Mouse (Mus musculus): ENCODE measurements around the gene Lcp2. TPM values are rescaled to one million over a fixed set of nuclear protein-coding genes. Genes with fewer than 3 reads are reported as not detected.
"Not testable (repeated sequence)": the region's sequence is repeated elsewhere in the genome, so short reads cannot be mapped to it uniquely, and the experiment has no call there.

Gene Lcp2
- polyA plus RNA-seq, 1 experiment from 2014 or later: 7.2 TPM

- Histone ChIP-seq H3K9ac (no peak overlapping the region), H3K4me1 (peaks cover 5% of the 10 kb centered on the region), H3K27ac (no peak overlapping the region), H3K4me3 (no peak overlapping the region), H3K4me2 (no peak overlapping the region), H3K9me3 (no peaks in the 10 kb centered on the region), H3K36me3 (no peaks in the 10 kb centered on the region), H3K27me3 (no peaks in the 10 kb centered on the region)
- 93% methylated on average over 1 of the region's 1 CpGs for WGBS
- ATAC-seq (ENCODE audit: insufficient number of reproducible peaks, low FRiP score, low TSS enrichment, low read depth): no peak
These were observed 62.5 kb downstream of the Lcp2 start for GRCm38 (mm10) chr11:34109260-34109659.

DNA sequence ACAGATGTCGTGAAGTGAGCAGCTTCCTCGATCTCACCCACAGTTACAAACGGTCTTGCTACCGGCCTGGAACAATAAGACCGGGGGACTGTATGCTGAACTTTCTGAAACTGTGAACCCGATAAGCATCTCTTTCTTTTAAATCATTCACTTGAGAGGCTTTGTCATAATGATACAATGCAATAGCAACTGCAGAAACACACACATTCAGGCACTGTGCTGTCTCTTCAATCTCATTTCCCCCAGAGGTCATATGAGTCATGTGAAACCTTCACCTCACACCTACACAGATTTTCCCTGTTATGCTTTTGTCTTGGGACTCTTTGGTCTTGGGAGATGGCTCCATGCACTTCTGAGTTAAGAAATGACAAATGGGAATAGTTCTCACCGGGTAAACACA, 65.2 kb downstream of the Lcp2 start:
- H3K27ac ChIP-seq: no peak overlapping the region
- H3K9ac ChIP-seq: no peak overlapping the region
- no peak overlapping the region for H3K4me3 ChIP-seq
- H3K4me1 ChIP-seq: no peaks in the 10 kb centered on the region
- 63% methylated on average over 7 of the region's 7 CpGs for WGBS
- H3K4me2 ChIP-seq: no peak overlapping the region
- no peak for ATAC-seq (ENCODE audit: insufficient number of reproducible peaks, low FRiP score, low TSS enrichment, low read depth)
- no peaks in the 10 kb centered on the region for H3K9me3 ChIP-seq
- no peaks in the 10 kb centered on the region for H3K27me3 ChIP-seq
- H3K36me3 ChIP-seq: no peaks in the 10 kb centered on the region

- WGBS: 48% methylated on average over 4 of the region's 4 CpGs
- no peak for ATAC-seq (ENCODE audit: insufficient number of reproducible peaks, low FRiP score, low TSS enrichment, low read depth)
These were observed 66.2 kb downstream of the Lcp2 start for GRCm38 (mm10) chr11:34112781-34113380.

GRCm38 (mm10) chr11:34113760-34114159, 67.0 kb downstream of the Lcp2 start:
- H3K4me1 ChIP-seq: no peaks in the 10 kb centered on the region
- H3K9ac ChIP-seq: no peak overlapping the region
- no peaks in the 10 kb centered on the region for H3K36me3 ChIP-seq
- H3K27me3 ChIP-seq: no peaks in the 10 kb centered on the region
- H3K4me3 ChIP-seq: no peak overlapping the region
- no peak for ATAC-seq (ENCODE audit: insufficient number of reproducible peaks, low FRiP score, low TSS enrichment, low read depth)
- 63% methylated on average over 2 of the region's 2 CpGs for WGBS
- H3K9me3 ChIP-seq: no peaks in the 10 kb centered on the region
- no peak overlapping the region for H3K4me2 ChIP-seq
- no peak overlapping the region for H3K27ac ChIP-seq

More at GRCm38 (mm10) chr11:34112781-34113380, 66.2 kb downstream of the Lcp2 start:
- H3K27me3 ChIP-seq: no peaks in the 10 kb centered on the region
- no peak overlapping the region for H3K27ac ChIP-seq
- no peaks in the 10 kb centered on the region for H3K9me3 ChIP-seq
- no peaks in the 10 kb centered on the region for H3K36me3 ChIP-seq
- H3K4me1 ChIP-seq: no peaks in the 10 kb centered on the region
- H3K4me2 ChIP-seq: no peak overlapping the region
- H3K4me3 ChIP-seq: no peak overlapping the region
- H3K9ac ChIP-seq: no peak overlapping the region

- H3K9me3 ChIP-seq: no peaks in the 10 kb centered on the region
- H3K27ac ChIP-seq: no peak overlapping the region
- H3K4me2 ChIP-seq: no peak overlapping the region
- 49% methylated on average over 2 of the region's 2 CpGs for WGBS
- no peaks in the 10 kb centered on the region for H3K36me3 ChIP-seq
- ATAC-seq (ENCODE audit: insufficient number of reproducible peaks, low FRiP score, low TSS enrichment, low read depth): no peak
- H3K27me3 ChIP-seq: no peaks in the 10 kb centered on the region
- no peak overlapping the region for H3K9ac ChIP-seq
- H3K4me1 ChIP-seq: no peaks in the 10 kb centered on the region
- no peak overlapping the region for H3K4me3 ChIP-seq
These were observed 69.9 kb downstream of the Lcp2 start for GRCm38 (mm10) chr11:34116572-34117135.

GRCm38 (mm10) chr11:34117581-34117980, 70.9 kb downstream of the Lcp2 start:
- 78% methylated on average over 3 of the region's 3 CpGs for WGBS
- Histone ChIP-seq H3K4me1 (no peaks in the 10 kb centered on the region), H3K9me3 (no peaks in the 10 kb centered on the region), H3K27me3 (no peaks in the 10 kb centered on the region), H3K27ac (no peak overlapping the region), H3K36me3 (no peaks in the 10 kb centered on the region), H3K4me2 (no peak overlapping the region), H3K4me3 (no peak overlapping the region), H3K9ac (no peak overlapping the region)
- ATAC-seq (ENCODE audit: insufficient number of reproducible peaks, low FRiP score, low TSS enrichment, low read depth): no peak

DNA sequence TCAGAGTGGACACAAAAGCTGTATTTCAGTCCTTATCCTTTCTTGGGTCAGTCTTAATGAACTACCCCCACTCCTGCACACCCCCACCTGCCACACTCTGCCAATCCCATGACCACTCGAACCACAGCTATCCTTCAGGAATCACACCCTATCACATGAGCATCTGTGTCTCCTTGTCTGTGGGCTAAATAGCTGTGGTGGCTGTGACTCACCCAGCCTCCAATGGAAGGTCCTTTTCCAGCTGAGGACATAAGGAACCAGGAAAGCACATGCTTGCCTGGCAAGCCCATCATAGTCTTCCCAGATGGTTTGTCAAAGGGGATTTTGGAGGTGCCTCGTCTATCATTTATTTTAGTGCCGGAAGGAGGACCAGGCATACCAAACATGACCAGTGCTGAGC, 71.6 kb downstream of the Lcp2 start:
- no peaks in the 10 kb centered on the region for H3K36me3 ChIP-seq
- H3K9ac ChIP-seq: no peak overlapping the region
- WGBS: 66% methylated on average over 3 of the region's 3 CpGs
- no peaks in the 10 kb centered on the region for H3K4me1 ChIP-seq
- no peak for ATAC-seq (ENCODE audit: insufficient number of reproducible peaks, low FRiP score, low TSS enrichment, low read depth)
- no peak overlapping the region for H3K4me2 ChIP-seq
- H3K9me3 ChIP-seq: no peaks in the 10 kb centered on the region
- H3K4me3 ChIP-seq: no peak overlapping the region
- H3K27me3 ChIP-seq: no peaks in the 10 kb centered on the region
- H3K27ac ChIP-seq: no peak overlapping the region

DNA sequence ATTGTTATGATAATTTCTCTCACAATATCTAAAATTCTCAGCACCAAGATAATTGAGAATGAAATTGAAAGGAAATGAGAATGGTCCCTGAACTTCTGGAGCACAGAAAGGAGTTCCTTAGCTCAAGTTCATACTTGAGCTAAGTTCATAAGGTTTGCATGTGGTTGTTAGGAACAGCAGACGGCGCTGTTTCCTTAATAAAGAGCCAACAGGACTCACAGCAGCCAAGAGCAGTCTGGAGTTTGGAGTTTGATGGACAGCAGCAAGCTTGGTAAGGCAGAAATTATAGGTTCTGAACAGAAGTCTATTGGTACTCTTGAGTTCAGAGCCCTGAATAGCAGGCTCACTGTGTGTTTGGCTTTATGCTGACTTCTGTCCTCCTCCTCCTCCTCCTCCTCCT, 76.4 kb downstream of the Lcp2 start:
- no peaks in the 10 kb centered on the region for H3K27me3 ChIP-seq
- no peak for ATAC-seq (ENCODE audit: insufficient number of reproducible peaks, low FRiP score, low TSS enrichment, low read depth)

DNA sequence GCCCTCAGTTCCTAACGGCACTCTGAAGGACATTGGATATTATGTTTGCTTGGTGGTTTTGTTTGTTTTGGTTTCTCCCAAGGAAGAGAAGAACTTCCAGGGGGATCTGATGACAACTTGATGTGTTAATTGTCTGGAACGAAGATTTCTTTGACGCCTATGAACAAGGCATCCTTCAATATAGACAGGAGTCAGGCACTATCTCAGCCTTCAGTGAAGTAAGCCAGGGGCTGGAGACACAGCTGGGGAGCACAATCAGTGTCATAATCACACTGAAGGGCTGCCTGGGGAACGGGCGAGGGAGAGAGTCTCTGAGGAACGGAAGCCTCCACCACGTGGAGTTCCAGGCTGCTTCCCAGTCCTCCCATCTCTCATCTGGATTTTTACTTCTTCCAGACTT, 78.1 kb downstream of the Lcp2 start:
- no peak overlapping the region for H3K27ac ChIP-seq
- H3K9me3 ChIP-seq: no peaks in the 10 kb centered on the region
- 45% methylated on average over 7 of the region's 7 CpGs for WGBS
- no peaks in the 10 kb centered on the region for H3K27me3 ChIP-seq
- H3K4me3 ChIP-seq: no peak overlapping the region
- no peaks in the 10 kb centered on the region for H3K4me1 ChIP-seq
- no peaks in the 10 kb centered on the region for H3K36me3 ChIP-seq
- H3K9ac ChIP-seq: no peak overlapping the region
- no peak for ATAC-seq (ENCODE audit: insufficient number of reproducible peaks, low FRiP score, low TSS enrichment, low read depth)
- H3K4me2 ChIP-seq: no peak overlapping the region

More for the DNA sequence above, 76.4 kb downstream of the Lcp2 start:
- no peaks in the 10 kb centered on the region for H3K4me1 ChIP-seq
- H3K9ac ChIP-seq: no peak overlapping the region
- no peak overlapping the region for H3K4me3 ChIP-seq
- no peak overlapping the region for H3K4me2 ChIP-seq
- 4% methylated on average over 2 of the region's 2 CpGs for WGBS
- no peaks in the 10 kb centered on the region for H3K36me3 ChIP-seq
- no peak overlapping the region for H3K27ac ChIP-seq
- H3K9me3 ChIP-seq: no peaks in the 10 kb centered on the region

- ATAC-seq (ENCODE audit: insufficient number of reproducible peaks, low FRiP score, low TSS enrichment, low read depth); H3K9me3 ChIP-seq; H3K9ac ChIP-seq; H3K4me2 ChIP-seq; H3K36me3 ChIP-seq; H3K27ac ChIP-seq; H3K27me3 ChIP-seq; H3K4me3 ChIP-seq; H3K4me1 ChIP-seq: not testable (repeated sequence)
- 70% methylated on average over 3 of the region's 3 CpGs for WGBS
These were observed 79.0 kb downstream of the Lcp2 start for GRCm38 (mm10) chr11:34125727-34126126.

GRCm38 (mm10) chr11:34128412-34128811, 81.7 kb downstream of the Lcp2 start:
- 55% methylated on average over 2 of the region's 2 CpGs for WGBS
- no peaks in the 10 kb centered on the region for H3K4me1 ChIP-seq
- no peak overlapping the region for H3K4me2 ChIP-seq
- H3K27ac ChIP-seq: no peak overlapping the region
- H3K9me3 ChIP-seq: no peaks in the 10 kb centered on the region
- ATAC-seq (ENCODE audit: insufficient number of reproducible peaks, low FRiP score, low TSS enrichment, low read depth): no peak
- no peaks in the 10 kb centered on the region for H3K36me3 ChIP-seq
- H3K4me3 ChIP-seq: no peak overlapping the region
- no peak overlapping the region for H3K9ac ChIP-seq
- no peaks in the 10 kb centered on the region for H3K27me3 ChIP-seq

DNA sequence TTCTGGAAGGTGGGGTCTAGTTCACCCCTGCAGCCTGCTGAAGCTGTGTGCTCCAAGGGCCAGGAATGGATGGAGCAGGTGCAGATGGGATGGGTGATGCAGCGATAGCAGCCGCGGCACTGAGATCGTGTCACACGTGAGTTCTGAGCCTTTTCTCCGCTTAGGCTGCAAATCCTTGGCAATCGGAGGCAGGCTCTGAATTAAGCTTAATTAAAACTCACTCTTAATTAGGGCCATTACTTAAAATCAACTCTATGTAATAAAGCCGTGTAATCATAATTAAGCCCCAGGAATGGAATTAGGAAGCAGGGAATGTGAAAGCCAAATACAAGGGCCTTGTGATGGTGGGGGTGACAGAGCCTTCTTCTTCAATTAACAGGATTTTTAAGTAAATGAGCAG, 92.6 kb downstream of the Lcp2 start:
- Histone ChIP-seq H3K4me1 (no peaks in the 10 kb centered on the region), H3K4me3 (no peak overlapping the region), H3K9me3 (no peaks in the 10 kb centered on the region), H3K9ac (no peak overlapping the region), H3K36me3 (no peaks in the 10 kb centered on the region), H3K4me2 (no peak overlapping the region), H3K27ac (no peak overlapping the region), H3K27me3 (no peaks in the 10 kb centered on the region)
- WGBS: 85% methylated on average over 8 of the region's 8 CpGs
- no peak for ATAC-seq (ENCODE audit: insufficient number of reproducible peaks, low FRiP score, low TSS enrichment, low read depth)
